Mouse (Mus musculus) macrophage (primary cell): ENCODE measurements around the gene Ndufa8. TPM values are rescaled to one million over a fixed set of nuclear protein-coding genes. Genes with fewer than 3 reads are reported as not detected.
A peak's percentile ranks its signal among the peaks of the same experiment; 100 is the strongest.

ENCODE experiments used
- H3K27ac ChIP-seq: fragments of 350-480 bp; formaldehyde crosslinking; 2 replicates; pipeline ENCODE4 v1.9.0; 2021
- H3K36me3 ChIP-seq: fragments of 350-480 bp; formaldehyde crosslinking; 2 replicates; pipeline ENCODE4 v1.9.0; 2021; ENCODE audit errors: inconsistent target
- H3K4me3 ChIP-seq: fragments of 350-480 bp; formaldehyde crosslinking; 2 replicates; pipeline ENCODE4 v1.9.0; 2021; ENCODE audit errors: inconsistent target
- H3K79me2 ChIP-seq: fragments of 350-480 bp; formaldehyde crosslinking; 2 replicates; pipeline ENCODE4 v1.9.0; 2021; ENCODE audit errors: inconsistent target
- WGBS: methylation state at CpG from one replicate; pipeline ENCODE4 v1.1.7; 2026; ENCODE audit warnings: inconsistent platforms; ENCODE audit not compliant: missing documents; 5-methylcytosine and 5-hydroxymethylcytosine counted together
- polyA plus RNA-seq: library from polyadenylated mRNA; stranded (reverse); fragments of 250-400 nt; gene quantifications from 3 replicates; pipeline ENCODE4 v1.2.4, GENCODE M21; 2018; ENCODE audit warnings: inconsistent platforms

The Ndufa8 gene
- polyA plus RNA-seq, 1 experiment from 2014 or later = 84.4 TPM

DNA sequence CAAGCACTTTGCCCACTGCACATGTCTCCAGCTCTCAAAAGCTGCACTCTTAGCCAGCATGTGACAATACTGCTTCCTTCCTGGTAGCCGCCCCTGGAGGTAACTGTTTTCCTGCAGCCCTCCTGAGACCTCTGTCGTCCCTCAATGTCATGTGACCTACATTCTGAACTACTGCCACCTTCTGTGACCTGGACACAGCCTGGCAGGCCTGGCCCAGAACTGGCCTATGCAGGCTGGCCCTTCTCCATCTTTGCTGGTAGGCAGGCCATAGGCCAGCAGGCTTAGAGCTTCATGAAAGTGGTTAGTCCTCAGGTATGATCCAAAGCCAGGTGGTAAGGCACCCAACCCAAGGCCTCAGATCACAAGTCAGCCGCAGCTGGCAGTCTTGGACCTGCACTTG, 24.6 kb upstream of the Ndufa8 start:
- H3K36me3 ChIP-seq = no peaks in the 10 kb centered on the region
- no peak overlapping the region for H3K4me3 ChIP-seq
- H3K27ac ChIP-seq = no peak overlapping the region
- WGBS = 45% methylated on average over 3 of the region's 3 CpGs
- H3K79me2 ChIP-seq = no peaks in the 10 kb centered on the region

DNA sequence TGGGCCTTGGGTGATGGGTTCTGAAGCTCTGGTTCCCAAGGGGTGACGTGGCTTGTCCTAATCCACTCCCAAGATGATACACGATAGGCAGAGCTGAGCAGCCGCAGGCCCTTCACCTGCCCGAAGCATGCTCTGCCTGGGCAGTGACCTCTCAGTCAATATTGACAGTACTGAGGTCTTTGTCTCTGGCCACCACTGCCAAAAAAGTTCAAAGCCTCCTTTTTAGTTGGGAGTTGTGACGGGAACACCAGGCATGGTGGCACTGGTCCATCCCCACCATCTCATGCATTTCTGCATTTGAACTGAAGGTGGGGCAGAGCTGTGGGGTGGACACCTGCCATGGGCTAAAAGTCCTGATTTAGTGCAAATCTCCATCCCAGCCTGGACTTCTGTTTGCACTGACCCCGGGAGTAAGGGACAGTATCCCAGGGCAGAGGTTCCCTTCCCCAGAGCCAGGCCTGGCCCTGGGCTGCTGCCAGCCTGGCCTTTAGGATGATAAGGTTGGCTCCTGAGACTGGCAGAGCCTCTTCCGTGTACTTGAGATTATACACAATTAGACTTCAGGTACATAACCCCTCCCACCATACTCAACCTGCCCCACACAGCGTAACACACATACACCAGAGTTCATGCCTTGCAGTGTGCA, 22.6 kb upstream of the Ndufa8 start:
- Histone ChIP-seq H3K79me2 (no peaks in the 10 kb centered on the region), H3K4me3 (no peak overlapping the region), H3K36me3 (no peaks in the 10 kb centered on the region), H3K27ac (no peak overlapping the region)
- WGBS = 89% methylated on average over 8 of the region's 8 CpGs

DNA sequence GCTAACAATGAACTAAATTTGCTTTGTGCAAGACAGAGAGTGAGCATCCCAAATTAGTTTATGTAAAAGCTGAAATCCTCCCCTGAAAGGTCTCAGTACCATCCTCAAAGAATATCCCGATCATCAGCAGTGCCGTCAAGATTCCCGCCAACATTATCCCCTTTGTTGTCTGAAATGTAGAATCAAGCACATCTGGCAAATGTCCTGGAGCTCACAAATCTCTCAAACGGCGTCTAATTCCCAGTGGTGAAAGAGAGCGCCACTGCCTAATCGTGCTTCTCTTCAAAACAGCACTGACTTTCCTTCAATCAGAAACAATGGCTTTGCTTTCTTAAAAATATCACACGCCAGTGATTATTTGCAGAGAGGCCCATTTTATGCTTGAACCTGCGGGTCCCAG, 17.9 kb upstream of the Ndufa8 start:
- H3K4me3 ChIP-seq = no peak overlapping the region
- no peaks in the 10 kb centered on the region for H3K79me2 ChIP-seq
- 94% methylated on average over 9 of the region's 9 CpGs for WGBS
- H3K36me3 ChIP-seq = no peaks in the 10 kb centered on the region
- no peak overlapping the region for H3K27ac ChIP-seq

DNA sequence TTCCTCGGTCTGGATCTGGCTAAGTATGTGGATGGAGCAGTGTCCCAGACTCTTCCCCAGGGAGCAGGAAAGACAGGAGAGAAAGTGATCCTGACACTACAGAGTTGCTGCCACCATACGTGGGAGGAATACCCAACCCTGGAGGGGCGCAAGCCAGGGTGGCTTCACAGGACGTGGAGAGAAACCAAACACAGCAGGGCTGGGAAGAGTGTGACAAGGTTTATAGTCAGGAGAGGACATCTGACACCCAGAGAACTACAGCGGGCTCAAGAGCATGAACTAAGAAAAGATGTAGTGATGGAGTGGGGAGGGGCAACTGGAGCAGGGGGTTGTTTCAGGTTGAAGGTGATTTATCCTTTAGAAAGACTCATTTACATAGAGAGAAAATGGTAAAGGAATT, 12.2 kb upstream of the Ndufa8 start:
- 88% methylated on average over 5 of the region's 5 CpGs for WGBS

DNA sequence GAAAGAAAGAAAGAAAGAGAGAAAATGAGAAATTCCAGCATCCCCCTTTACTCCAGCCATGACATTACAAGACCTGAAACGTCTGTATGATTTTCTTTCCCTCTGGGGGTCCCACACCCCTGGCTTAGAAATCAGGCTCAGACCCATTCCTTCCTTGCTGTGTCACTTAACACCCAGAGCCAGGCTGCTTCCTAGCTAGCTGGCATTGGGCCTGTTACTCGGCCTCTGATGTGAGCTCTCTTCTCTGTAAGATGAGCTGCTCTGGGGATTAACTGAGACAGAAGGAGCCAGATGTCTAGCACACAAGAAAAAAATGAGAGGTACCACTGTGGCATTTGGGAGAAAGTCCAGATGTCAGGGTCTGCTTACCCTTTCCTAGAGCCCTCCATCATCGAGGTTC, 7.0 kb upstream of the Ndufa8 start:
- Histone ChIP-seq H3K36me3 (no peaks in the 10 kb centered on the region), H3K4me3 (no peak overlapping the region), H3K79me2 (no peaks in the 10 kb centered on the region), H3K27ac (no peak overlapping the region)
- 88% methylated on average over 3 of the region's 3 CpGs for WGBS

More for the DNA sequence above, 12.2 kb upstream of the Ndufa8 start:
- no peak overlapping the region for H3K27ac ChIP-seq
- H3K36me3 ChIP-seq = no peaks in the 10 kb centered on the region
- no peaks in the 10 kb centered on the region for H3K79me2 ChIP-seq
- no peak overlapping the region for H3K4me3 ChIP-seq

DNA sequence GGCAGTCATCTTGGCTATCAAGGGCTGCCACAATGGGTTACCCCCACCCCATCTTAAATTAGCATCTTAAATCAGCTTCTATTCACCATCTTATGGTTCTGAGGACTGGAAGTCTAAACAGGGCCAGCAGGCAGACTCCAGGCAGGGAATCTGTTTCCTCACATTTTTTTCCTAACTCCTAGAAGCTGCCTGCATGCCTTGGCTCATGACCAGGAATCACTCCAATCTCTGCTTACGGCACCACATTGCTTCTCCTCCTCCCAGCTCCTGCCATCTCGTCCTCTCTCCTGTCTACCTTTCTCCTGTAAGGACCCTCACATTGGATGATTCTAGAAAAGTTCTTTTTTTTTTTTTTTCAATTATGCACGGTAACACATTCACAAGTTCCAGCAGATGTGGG, 4.0 kb upstream of the Ndufa8 start:
- H3K4me3 ChIP-seq = no peak overlapping the region
- no peak overlapping the region for H3K27ac ChIP-seq
- 89% methylated on average over 3 of the region's 3 CpGs for WGBS

DNA sequence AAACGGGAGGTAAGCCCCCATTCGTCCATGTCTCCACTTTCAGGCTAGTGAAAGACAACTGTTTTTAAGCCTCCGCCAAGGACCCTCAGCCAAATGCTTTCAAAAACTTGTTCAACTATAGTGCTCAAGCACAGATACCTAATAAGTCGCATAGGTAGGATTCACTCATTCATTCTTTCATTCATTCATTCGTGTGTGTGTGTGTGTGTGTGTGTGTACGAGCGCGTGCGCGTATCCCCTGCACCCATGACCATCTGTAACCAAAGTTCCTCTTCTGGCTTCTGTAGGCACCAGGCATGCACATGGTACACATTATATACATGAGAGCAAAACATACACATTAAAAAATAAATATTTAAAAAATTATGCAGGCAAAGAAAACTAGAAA, 355 bp upstream of the Ndufa8 start:
- no peaks in the 10 kb centered on the region for H3K36me3 ChIP-seq
- 21% methylated on average over 10 of the region's 10 CpGs for WGBS
- H3K27ac ChIP-seq = no peak overlapping the region
- peaks cover 45% of the 10 kb centered on the region for H3K79me2 ChIP-seq
- H3K4me3 ChIP-seq = peak overlapping the region; percentile 90

More for the DNA sequence above, 4.0 kb upstream of the Ndufa8 start:
- Histone ChIP-seq H3K36me3 (no peaks in the 10 kb centered on the region), H3K79me2 (peaks cover 9% of the 10 kb centered on the region)

DNA sequence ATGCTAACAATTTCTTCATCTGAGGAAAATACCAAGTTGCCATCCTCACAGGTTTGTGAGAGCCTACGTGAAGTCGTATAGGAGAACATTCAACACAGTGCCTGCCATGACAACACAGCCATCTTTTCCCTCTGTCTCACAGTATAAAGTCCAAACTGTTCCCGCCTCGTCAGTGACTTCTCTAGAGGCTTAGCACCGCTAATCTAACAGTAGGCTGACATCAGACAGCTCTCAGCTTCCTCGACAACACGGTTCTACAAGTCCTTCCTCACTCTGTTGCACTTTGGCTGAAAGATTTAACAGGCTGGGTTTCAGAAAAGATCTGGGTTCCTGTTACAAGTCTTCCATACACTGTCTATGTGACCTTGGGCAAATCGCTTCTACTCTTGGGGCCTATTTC, 1.0 kb downstream of the Ndufa8 start:
- H3K4me3 ChIP-seq = peak overlapping the region; percentile 90
- 52% methylated on average over 8 of the region's 8 CpGs for WGBS
- H3K36me3 ChIP-seq = peaks cover 13% of the 10 kb centered on the region
- peak overlapping the region; percentile 53; the same call in 1 of the 2 replicates for H3K27ac ChIP-seq
- H3K79me2 ChIP-seq = peaks cover 59% of the 10 kb centered on the region

DNA sequence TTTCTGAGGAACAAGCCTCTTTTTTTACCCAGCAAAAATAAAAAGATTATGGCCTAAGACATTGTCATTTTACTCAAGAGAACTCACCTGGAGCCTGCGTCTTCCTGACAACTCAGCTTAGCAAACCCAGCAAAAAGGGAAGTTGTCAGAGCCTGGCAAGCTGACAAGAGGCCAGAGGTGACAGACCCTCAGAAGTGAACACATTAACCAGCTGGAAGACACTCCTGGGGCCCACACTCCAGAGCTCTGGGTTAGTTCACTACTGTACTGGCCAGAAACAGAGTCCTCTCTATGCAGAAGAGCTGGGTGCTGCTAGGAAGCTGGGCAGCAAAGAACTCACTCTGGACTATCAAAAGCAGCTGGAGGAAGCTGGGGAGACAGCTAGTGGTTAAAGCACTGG, 8.3 kb downstream of the Ndufa8 start:
- H3K79me2 ChIP-seq = peaks cover 61% of the 10 kb centered on the region
- 59% methylated on average over 1 of the region's 1 CpGs for WGBS
- no peak overlapping the region for H3K4me3 ChIP-seq
- H3K27ac ChIP-seq = no peak overlapping the region
- peaks cover 52% of the 10 kb centered on the region for H3K36me3 ChIP-seq

DNA sequence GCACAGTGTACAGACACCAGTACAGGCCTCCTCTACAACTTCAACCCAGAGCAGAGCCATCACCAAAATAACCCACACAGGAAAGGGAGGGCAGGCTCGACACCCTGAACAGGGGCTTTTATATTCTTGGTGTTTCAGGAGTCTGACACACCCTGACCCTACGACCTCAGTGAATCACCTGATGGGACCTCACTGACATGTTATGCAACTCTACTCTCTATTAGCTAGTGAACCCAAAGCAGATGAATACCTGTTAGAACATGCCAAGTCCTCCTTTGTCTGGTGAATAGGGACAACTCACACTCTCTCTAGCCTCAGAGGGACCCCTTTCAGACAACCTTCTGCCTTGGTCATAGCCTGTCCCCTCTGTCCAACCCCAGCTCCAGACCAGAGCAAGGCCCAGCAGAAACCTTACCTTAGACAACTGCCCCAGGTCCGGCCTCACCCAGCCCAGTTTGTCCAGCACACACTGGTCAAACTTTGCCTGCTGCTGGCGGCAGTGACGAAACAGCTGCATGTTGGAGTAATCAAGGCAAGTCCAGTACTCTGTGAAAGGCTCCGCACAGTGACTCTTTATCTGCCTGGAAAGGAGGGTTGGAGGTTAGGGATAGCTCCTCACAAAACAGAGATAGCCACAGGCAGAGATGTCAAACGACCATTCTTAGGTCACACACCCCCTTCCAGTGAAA, 9.8 kb downstream of the Ndufa8 start:
- Histone ChIP-seq H3K79me2 (peaks cover 47% of the 10 kb centered on the region), H3K4me3 (no peak overlapping the region), H3K36me3 (peaks cover 51% of the 10 kb centered on the region), H3K27ac (no peak overlapping the region)
- WGBS = 93% methylated on average over 7 of the region's 7 CpGs

DNA sequence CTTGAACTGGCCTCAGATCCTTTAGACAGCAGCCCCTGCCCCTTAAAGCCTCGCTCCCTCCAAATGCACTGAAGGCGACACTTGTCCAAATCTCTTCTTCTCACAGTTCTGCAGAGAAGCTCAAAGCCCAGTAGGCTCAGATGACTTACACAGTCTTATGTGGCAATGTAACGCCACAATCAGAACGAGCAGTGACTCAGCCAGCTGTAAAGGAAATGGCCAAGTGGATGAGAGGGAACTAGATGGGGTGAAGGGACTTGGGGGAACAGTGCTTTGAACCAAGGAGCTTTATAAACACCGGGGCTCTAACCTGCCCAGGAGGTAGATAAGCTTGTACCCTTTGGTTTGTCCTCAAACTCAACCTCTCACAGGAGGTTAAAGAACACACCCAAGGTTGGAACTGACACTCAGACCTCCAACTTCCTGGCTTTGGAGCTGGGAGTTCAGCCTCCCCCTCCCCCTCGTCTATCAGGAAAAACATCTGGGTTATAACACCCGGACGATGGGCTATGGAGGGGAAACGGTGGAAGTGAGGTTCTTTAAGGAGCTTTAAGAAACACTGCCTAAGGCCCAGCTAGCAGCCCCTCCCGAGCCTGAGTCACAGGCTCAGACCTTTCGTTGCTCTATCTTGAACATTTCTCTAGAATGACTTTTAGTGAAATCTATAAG, 13.7 kb downstream of the Ndufa8 start:
- no peak overlapping the region for H3K4me3 ChIP-seq
- peak overlapping the region; percentile 42 for H3K27ac ChIP-seq
- peaks cover 8% of the 10 kb centered on the region; the same call in 1 of the 2 replicates for H3K79me2 ChIP-seq
- WGBS = 9% methylated on average over 11 of the region's 11 CpGs
- peaks cover 35% of the 10 kb centered on the region; the same call in 1 of the 2 replicates for H3K36me3 ChIP-seq

DNA sequence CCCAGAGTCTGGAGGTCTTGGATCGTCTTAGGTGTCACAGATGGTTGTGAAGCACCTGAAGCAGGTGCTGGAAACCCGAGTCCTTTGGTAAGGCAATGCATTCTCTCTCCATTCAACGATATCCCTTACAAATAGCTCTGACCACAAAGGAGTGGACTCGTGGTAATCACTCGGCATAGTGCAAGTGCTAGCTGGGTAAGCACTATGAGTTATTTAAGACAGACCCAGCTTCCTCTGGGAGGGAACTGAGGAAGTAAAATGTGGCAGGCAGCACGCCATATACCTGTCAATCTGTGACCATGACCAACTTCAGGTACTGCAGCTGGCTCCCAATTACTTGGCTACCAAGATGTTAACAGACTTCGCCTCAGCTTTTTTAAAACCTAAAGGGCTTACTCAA, 14.3 kb downstream of the Ndufa8 start:
- peaks cover 2% of the 10 kb centered on the region; the same call in 1 of the 2 replicates for H3K79me2 ChIP-seq
- H3K27ac ChIP-seq = peak overlapping the region; percentile 42
- WGBS = 31% methylated on average over 7 of the region's 7 CpGs
- H3K36me3 ChIP-seq = peaks cover 33% of the 10 kb centered on the region; the same call in 1 of the 2 replicates
- H3K4me3 ChIP-seq = no peak overlapping the region

DNA sequence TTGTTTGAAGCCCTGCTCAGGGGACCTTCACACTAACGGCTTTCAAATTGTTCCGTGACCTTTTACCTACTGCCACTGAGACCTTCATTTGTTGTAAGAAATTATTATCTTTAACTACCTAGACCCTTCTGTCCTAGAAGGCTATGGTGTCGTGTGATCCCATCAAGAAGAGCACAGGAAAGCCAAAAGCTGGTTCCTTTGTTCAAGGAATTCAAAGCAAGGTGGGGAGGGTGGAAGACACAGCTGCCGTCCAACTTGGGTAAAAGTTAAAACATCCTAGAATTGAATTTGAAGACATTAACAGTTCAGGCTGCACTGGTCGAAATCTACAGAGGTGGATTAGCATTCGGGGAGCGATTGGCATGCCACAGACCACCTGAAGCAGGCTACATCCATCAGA, 15.2 kb downstream of the Ndufa8 start:
- 94% methylated on average over 7 of the region's 7 CpGs for WGBS
- Histone ChIP-seq H3K79me2 (no peaks in the 10 kb centered on the region), H3K36me3 (peaks cover 25% of the 10 kb centered on the region; the same call in 1 of the 2 replicates), H3K27ac (no peak overlapping the region), H3K4me3 (no peak overlapping the region)

DNA sequence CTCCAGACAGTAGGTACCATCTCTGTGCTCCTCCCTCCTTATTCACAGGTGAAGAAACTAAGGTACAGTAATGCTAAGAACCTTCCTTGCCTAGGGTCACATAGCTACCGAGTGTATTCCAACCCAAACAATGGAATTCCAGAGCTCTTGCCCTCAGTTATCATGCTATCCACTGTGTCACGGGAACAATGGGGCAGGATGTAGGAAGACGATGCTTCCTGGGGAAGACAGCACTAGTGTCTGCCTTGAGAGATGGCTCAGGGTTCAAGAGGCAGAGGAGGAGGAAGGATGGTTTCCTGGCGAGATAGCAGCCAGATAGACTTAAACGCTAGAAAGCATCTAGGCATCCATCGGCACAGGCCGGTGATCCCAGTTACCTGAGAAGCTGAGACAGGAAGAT, 16.3 kb downstream of the Ndufa8 start:
- H3K36me3 ChIP-seq = peaks cover 14% of the 10 kb centered on the region; the same call in 1 of the 2 replicates
- H3K79me2 ChIP-seq = no peaks in the 10 kb centered on the region
- H3K27ac ChIP-seq = no peak overlapping the region
- over 99% methylated on average over 7 of the region's 7 CpGs for WGBS
- no peak overlapping the region for H3K4me3 ChIP-seq

DNA sequence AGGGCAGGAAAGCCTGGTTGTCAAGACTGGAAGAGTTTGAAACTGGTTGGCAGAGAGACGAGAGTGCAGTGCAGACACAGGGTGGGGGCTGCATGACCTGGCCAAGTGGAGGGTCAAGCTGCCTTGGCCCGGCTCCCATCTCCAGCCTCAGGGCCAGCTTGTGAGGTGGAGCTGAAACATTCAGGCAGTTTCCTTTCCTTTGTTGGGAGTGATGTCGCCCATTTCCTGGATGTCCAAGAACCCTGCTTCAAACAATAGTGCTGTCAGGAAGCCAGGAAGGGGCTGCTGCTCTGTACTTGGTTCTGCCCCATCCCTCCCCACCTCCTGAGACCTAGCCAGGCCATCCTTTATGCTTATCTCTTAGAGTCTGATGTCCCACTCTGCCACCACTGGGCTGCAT, 25.9 kb downstream of the Ndufa8 start:
- H3K4me3 ChIP-seq = no peak overlapping the region
- H3K27ac ChIP-seq = no peak overlapping the region
- 86% methylated on average over 3 of the region's 3 CpGs for WGBS
- no peaks in the 10 kb centered on the region for H3K79me2 ChIP-seq
- no peaks in the 10 kb centered on the region for H3K36me3 ChIP-seq
